Mouse (Mus musculus): ENCODE measurements around the gene Rhox10.

- TF ChIP-seq CTCF (IDR thresholded peaks at IDR 0.05; ENCODE audit: borderline replicate concordance, insufficient read depth, low read depth, low read length) (no peak), POLR2A (IDR thresholded peaks at IDR 0.05; ENCODE audit: borderline replicate concordance, insufficient read depth, low read length) (no peak)
Observed at GRCm38 (mm10) chrX:38085041-38085440, 18.8 kb downstream of the Rhox10 start, which contains the start of gene Rhox11.

Measured in cerebellum, adult 2 months (tissue).